Mouse (Mus musculus) cerebellum, adult 2 months (tissue): ENCODE results near the gene Adcy6. TPM values are rescaled to one million over a fixed set of nuclear protein-coding genes. Genes with fewer than 3 reads are reported as not detected.

Source experiments
- DNase-seq, 2 experiments: peaks; one replicate each; pipeline ENCODE4 v3.0.0; 2021
- H3K27ac ChIP-seq: fragments of 200-500 bp; 2 replicates; pipeline ENCODE4 v1.5.1; 2012; ENCODE audit warnings: low read length, control low read depth, inconsistent platforms; ENCODE audit not compliant: insufficient read depth
- H3K27me3 ChIP-seq: fragments of 200-500 bp; 2 replicates; pipeline ENCODE4 v1.6.1; 2012; ENCODE audit warnings: inconsistent platforms, mild to moderate bottlenecking, low read length, moderate library complexity; ENCODE audit not compliant: control insufficient read depth, insufficient read depth
- H3K4me1 ChIP-seq: fragments of 200-500 bp; 2 replicates; pipeline ENCODE4 v1.6.1; 2011; ENCODE audit warnings: low read length; ENCODE audit not compliant: control insufficient read depth, insufficient read depth
- H3K4me3 ChIP-seq: fragments of 200-500 bp; replicated peaks from 2 replicates; pipeline ENCODE3; 2011; ENCODE audit warnings: mild to moderate bottlenecking, low read depth, low read length, control low read depth; ENCODE audit not compliant: insufficient read depth
- CTCF ChIP-seq: fragments of 200-500 bp; IDR thresholded peaks from 2 replicates; pipeline ENCODE4 v1.5.1; 2011; ENCODE audit warnings: low read depth, mild to moderate bottlenecking, control low read depth, low read length, moderate library complexity, borderline replicate concordance; ENCODE audit not compliant: insufficient read depth
- POLR2A ChIP-seq: fragments of 200-500 bp; IDR thresholded peaks from 2 replicates; pipeline ENCODE4 v1.6.1; 2011; ENCODE audit warnings: low read length, control low read depth, borderline replicate concordance; ENCODE audit not compliant: insufficient read depth
- WGBS: fragments of 180-500 bp; shearing (Covaris S2); methylation state at CpG from one replicate; pipeline ENCODE4 v1.1.7; 2018; 5-methylcytosine and 5-hydroxymethylcytosine counted together
- polyA plus RNA-seq: library from polyadenylated mRNA; depleted of rRNA; stranded (reverse); fragments of >200 nt; gene quantifications from 2 replicates; pipeline ENCODE4 v1.2.3, GENCODE M21; 2012; rRNA removed

Adcy6 gene
- polyA plus RNA-seq = 31.1 and 31.3 TPM in 2 replicates

DNA sequence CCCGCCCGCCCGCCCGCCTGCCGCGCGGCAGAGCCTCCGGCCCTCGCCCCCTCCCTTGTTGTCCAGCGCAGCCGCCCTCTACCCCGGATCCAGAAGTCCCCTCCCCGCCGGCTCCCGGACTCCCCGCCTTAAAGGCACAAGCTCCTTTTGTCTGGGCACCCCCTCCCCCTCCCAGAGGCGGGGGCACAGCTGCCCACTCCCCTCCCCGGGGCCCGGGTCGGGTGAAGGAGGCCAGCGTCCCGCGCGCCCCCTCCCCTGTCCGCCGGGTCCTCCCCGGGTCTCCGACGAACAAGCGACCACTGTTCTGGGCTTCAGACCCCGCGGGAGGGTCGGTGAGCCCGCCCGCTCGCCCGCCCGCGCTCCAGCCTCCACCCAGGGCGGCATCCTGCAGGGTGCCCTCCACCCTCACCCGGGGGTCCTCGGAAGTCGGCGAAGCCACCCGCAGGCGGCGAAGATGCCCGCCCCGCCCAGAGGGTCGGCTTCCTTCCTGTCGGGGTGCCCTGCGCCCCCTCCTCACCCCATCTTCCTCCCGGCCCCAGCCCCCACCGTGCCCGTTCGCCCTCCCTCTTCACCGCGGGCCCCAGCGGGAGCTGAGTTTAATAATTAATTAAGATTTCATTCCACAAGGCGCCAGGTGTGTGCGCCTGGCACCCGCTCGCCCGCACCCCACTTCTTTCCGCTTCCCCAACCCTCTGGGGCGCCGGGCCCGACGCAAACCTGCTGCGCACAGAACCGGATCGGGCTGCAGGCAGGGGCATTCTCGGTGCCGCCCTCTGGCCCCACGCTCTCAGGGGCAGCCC lies at the start of gene Adcy6:
TSS of gene Adcy6 (minus strand) at position 746 of the 800 bp plus-strand sequence.
- Histone ChIP-seq H3K27me3 (no peaks in the 10 kb centered on the region), H3K4me3 (peak within 1 kb of the TSS; percentile 85), H3K27ac (peak within 1 kb of the TSS; percentile 24; the same call in 1 of the 2 replicates), H3K4me1 (peaks cover 5% of the 10 kb centered on the region)
- 3% methylated on average over 59 of the region's 75 CpGs for WGBS
- DNase-seq = peak; percentile 73 to 75
- 0 out of 2 replicates have a peak, but pooled peaks have one; percentile 17 for TF ChIP-seq POLR2A
- no peak for TF ChIP-seq CTCF

DNA sequence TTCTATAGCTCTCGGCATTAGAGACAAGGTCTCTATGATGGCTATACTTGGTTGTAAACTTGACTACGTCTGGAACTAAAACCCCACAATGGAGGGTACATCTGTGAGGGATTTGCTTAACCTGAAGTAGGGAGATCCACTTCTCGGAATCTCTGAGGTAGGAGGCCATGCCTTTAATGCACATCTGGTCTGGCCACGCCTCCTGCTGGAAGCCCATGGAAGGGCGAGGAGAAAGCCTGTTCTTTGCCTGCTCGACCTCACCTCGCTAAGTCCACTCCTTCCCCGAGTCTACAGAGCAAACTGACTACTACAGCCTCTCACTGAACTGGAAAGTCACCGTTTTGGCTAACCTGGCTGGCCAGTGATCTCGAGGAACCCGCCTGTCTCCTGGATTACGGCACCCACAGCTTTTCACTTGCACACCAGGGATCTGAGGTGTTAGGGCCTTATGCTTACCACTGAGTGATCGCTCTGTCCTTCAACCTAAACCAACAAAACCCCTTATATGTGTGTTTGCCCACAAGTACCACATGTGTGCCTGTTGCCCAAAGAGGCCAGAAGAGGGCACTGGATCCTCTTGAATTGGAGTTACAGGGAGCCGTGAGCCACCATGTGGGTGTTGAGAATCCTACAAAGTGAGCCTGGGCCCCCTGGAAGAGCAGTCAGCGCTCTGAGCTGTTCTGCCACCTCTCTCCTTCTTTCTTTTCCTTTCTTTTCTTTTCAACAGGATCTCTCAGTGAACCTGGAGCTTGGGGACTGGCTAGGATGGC lies 47.3 kb upstream of the Adcy6 start:
- TF ChIP-seq CTCF (no peak; the same call in 1 of the 2 replicates), POLR2A (no peak)
- Histone ChIP-seq H3K4me1 (no peaks in the 10 kb centered on the region), H3K27ac (no peak overlapping the region), H3K27me3 (no peaks in the 10 kb centered on the region), H3K4me3 (no peak overlapping the region)
- WGBS = 82% methylated on average over 15 of the region's 15 CpGs
- DNase-seq = no peak

DNA sequence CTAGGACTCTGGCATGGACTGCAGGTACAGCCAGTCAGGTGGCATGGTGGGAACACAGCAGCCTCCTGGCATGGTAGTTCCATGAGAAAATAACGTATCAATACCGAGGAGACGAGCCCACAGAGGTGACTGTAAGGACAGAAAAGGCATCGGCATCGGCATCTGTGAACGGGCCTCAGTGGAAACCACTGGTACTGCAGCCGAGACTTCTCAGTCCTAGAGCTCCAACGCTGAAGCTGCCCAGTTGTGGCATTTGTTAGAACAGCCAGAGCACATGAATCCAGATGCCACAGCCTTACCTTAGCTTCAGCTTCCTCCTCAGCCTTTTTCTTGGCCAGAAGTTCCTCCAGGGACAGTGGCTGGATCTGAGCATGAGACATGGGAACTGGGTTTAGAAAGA lies 42.3 kb upstream of the Adcy6 start:
- DNase-seq = no peak
- Histone ChIP-seq H3K27me3 (no peaks in the 10 kb centered on the region), H3K4me3 (no peak overlapping the region), H3K27ac (no peak overlapping the region), H3K4me1 (no peaks in the 10 kb centered on the region)
- 93% methylated on average over 8 of the region's 8 CpGs for WGBS
- TF ChIP-seq CTCF = no peak
- no peak for TF ChIP-seq POLR2A

DNA sequence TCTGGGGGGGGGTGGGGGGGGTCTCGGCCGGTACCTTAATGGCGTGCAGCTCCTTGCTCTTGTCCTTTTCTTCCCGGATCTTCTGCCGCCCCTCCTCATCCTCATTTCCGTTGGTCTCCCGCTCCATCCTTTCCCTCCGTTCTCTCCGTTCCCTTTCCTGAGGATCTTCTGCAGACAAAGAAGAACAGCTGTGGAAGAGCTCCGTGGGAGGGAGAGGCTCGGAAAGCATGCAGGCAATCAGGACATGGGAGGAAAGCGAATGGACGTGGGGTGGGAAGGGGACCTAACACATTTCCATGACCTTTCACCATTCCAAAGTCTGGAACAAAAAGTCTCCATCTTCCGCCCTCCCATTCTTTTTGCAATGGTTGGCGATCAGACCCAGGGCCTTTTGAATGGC lies 41.6 kb upstream of the Adcy6 start:
- no peak for DNase-seq
- H3K27me3 ChIP-seq = no peaks in the 10 kb centered on the region
- no peak for TF ChIP-seq CTCF
- no peak for TF ChIP-seq POLR2A
- WGBS = 86% methylated on average over 15 of the region's 15 CpGs
- no peaks in the 10 kb centered on the region for H3K4me1 ChIP-seq
- no peak overlapping the region for H3K4me3 ChIP-seq
- H3K27ac ChIP-seq = no peak overlapping the region

DNA sequence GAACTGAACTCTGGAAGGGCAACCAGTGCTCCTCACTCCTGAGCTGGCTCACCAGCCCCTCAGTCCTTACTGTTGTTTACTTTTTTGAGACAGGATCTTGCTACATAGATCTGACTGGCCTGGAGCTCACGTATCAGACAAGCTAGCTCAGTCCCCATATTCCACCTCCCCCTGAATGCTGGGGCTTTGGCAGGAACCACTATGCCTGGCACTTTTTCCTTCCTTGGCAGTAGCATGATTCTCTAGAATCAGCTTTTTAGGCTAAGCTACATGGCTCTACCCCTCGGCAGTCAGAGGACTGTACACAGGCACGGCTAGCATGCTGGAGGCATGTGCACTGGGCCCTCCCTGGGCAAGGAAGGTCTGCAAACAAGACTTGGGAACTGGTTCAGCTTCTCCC lies 38.2 kb upstream of the Adcy6 start:
- Histone ChIP-seq H3K27ac (no peak overlapping the region), H3K27me3 (no peaks in the 10 kb centered on the region), H3K4me3 (no peak overlapping the region), H3K4me1 (peaks cover 6% of the 10 kb centered on the region; the same call in 1 of the 2 replicates)
- WGBS = 35% methylated on average over 3 of the region's 3 CpGs
- no peak for TF ChIP-seq POLR2A
- TF ChIP-seq CTCF = no peak
- DNase-seq = no peak

DNA sequence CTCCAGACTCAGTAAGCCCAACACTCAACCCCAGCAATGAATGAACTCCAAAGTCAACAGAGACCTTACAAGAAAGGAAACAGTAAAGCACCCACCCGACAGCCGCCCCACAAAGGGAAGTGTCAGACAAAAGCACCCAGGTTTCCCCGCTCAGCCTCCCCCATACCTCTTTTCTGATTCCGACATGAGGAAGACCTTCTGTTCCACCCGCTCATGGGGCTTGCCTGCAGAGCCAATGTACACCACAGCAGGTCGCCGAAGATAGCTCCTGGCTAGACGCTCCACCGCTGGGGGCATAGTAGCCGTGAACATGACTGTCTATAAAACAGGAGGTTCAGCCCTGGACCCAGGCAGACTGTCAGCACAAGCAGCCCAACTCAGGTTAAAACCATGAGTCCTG lies 37.4 kb upstream of the Adcy6 start:
- no peak for DNase-seq
- Histone ChIP-seq H3K4me3 (no peak overlapping the region), H3K27ac (no peak overlapping the region), H3K4me1 (peaks cover 6% of the 10 kb centered on the region; the same call in 1 of the 2 replicates), H3K27me3 (no peaks in the 10 kb centered on the region)
- 64% methylated on average over 10 of the region's 10 CpGs for WGBS
- TF ChIP-seq CTCF (no peak), POLR2A (no peak)

DNA sequence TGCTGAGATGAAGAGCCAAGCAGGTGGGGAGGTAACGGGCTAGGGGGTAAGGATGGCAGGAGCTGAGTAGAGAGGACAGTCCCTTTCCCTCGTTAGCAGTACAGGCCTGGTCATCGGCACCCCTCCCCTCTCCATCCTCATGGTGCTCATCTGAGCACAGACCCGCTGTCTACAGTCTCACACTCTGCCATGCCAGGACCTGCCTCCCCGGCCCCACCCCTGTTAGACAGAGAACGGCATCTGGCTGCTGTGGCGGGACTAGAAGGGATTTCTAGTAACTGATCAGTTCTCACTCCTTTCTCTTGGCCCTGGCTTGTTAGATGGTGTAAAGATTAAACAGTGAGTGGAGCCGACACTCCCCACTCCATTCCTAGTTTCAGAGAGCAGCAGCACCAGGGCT lies 36.9 kb upstream of the Adcy6 start:
- TF ChIP-seq POLR2A (no peak), CTCF (no peak)
- H3K4me3 ChIP-seq = no peak overlapping the region
- 65% methylated on average over 8 of the region's 8 CpGs for whole genome bisulfite sequencing

More for the DNA sequence above, 36.9 kb upstream of the Adcy6 start:
- no peak for DNase-seq
- H3K27me3 ChIP-seq = no peaks in the 10 kb centered on the region
- H3K4me1 ChIP-seq = peaks cover 6% of the 10 kb centered on the region; the same call in 1 of the 2 replicates
- no peak overlapping the region for H3K27ac ChIP-seq
